Mouse (Mus musculus) CH12.LX (cell line): ENCODE measurements around the gene Swt1. TPM values are rescaled to one million over a fixed set of nuclear protein-coding genes. Genes with fewer than 3 reads are reported as not detected.
A peak's percentile ranks its signal among the peaks of the same experiment; 100 is the strongest.

Source experiments
- DNase-seq: peaks from one replicate; pipeline ENCODE4 v3.0.0-alpha.2; 2013; ENCODE audit errors: extremely low read depth
- H3K27ac ChIP-seq: 2 replicates; pipeline ENCODE4 v1.5.1; 2012; ENCODE audit warnings: low read depth, mild to moderate bottlenecking, control low read depth, moderate library complexity; ENCODE audit not compliant: insufficient read depth
- H3K27me3 ChIP-seq: replicated peaks from 2 replicates; pipeline ENCODE3; 2012; ENCODE audit warnings: inconsistent platforms
- H3K36me3 ChIP-seq, 2 experiments: replicated peaks in 1 of 2; 2 replicates each; pipeline versions ENCODE3 to v1.6.1; 2012; ENCODE audit warnings: inconsistent platforms in 1 of 2, low read length in 1 of 2, mild to moderate bottlenecking in 1 of 2, mixed read lengths in 1 of 2, moderate library complexity in 1 of 2; ENCODE audit not compliant: control insufficient read depth in 1 of 2, insufficient read depth in 1 of 2
- H3K4me1 ChIP-seq, 2 experiments: 2 replicates each; pipeline ENCODE4 v1.6.1; 2012; ENCODE audit warnings: inconsistent platforms in 1 of 2, moderate library complexity in 1 of 2; ENCODE audit not compliant: insufficient read depth in 2 of 2, control insufficient read depth in 1 of 2
- H3K4me2 ChIP-seq: 2 replicates; pipeline ENCODE4 v1.6.1; 2012; ENCODE audit warnings: low read depth, mild to moderate bottlenecking, control low read depth; ENCODE audit not compliant: poor library complexity, insufficient read depth, severe bottlenecking
- H3K4me3 ChIP-seq, 3 experiments: fragments of 150-350 bp in 1 of 3; sonication (generic) in 1 of 3; replicated peaks in 1 of 3; 2 replicates each; pipeline versions ENCODE3 to v1.5.1; 2011 to 2012; ENCODE audit warnings: low read depth in 2 of 3, low read length in 2 of 3, mild to moderate bottlenecking in 2 of 3, moderate library complexity in 2 of 3, control low read depth in 1 of 3, improper control_type of control experiment in 1 of 3, inconsistent platforms in 1 of 3, mixed read lengths in 1 of 3; ENCODE audit not compliant: poor library complexity in 1 of 3
- H3K79me2 ChIP-seq: replicated peaks from 2 replicates; pipeline ENCODE4 v1.6.1; 2012; ENCODE audit warnings: mild to moderate bottlenecking, moderate library complexity; ENCODE audit not compliant: control insufficient read depth, poor library complexity, insufficient read depth, severe bottlenecking; ENCODE audit errors: extremely low read depth
- H3K9ac ChIP-seq: 2 replicates; pipeline ENCODE4 v1.6.1; 2012; ENCODE audit warnings: low read depth, mild to moderate bottlenecking, control low read depth, moderate library complexity; ENCODE audit not compliant: insufficient read depth
- H3K9me3 ChIP-seq: replicated peaks from 2 replicates; pipeline ENCODE3; 2012; ENCODE audit warnings: low read length, inconsistent platforms, mixed read lengths
- BHLHE40 ChIP-seq: IDR thresholded peaks from 2 replicates; pipeline ENCODE4 v1.6.1; 2011; ENCODE audit warnings: mild to moderate bottlenecking, low read depth, low read length, improper control_type of control experiment
- CHD1 ChIP-seq: IDR thresholded peaks from 2 replicates; pipeline ENCODE4 v1.6.1; 2012; ENCODE audit warnings: low read depth, low read length, improper control_type of control experiment, inconsistent platforms
- CHD2 ChIP-seq: IDR thresholded peaks from 2 replicates; pipeline ENCODE4 v1.6.1; 2011; ENCODE audit warnings: low read length, improper control_type of control experiment
- E2F4 ChIP-seq: IDR thresholded peaks from 2 replicates; pipeline ENCODE4 v1.6.1; 2011; ENCODE audit warnings: low read depth, low read length, improper control_type of control experiment; ENCODE audit not compliant: insufficient replicate concordance
- ETS1 ChIP-seq: conservative IDR thresholded peaks from 2 replicates; pipeline ENCODE4 v1.6.1; 2012; ENCODE audit warnings: low read depth, mild to moderate bottlenecking, inconsistent platforms, low read length, improper control_type of control experiment, moderate library complexity
- GABPA ChIP-seq: IDR thresholded peaks from 2 replicates; pipeline ENCODE4 v1.6.1; 2012; ENCODE audit warnings: low read depth, low read length, improper control_type of control experiment, inconsistent platforms; ENCODE audit not compliant: insufficient replicate concordance
- IRF4 ChIP-seq: IDR thresholded peaks from 2 replicates; pipeline ENCODE4 v1.6.1; 2014; ENCODE audit warnings: low read depth, mild to moderate bottlenecking, inconsistent platforms, low read length, improper control_type of control experiment
- JUN ChIP-seq: IDR thresholded peaks from 2 replicates; pipeline ENCODE4 v1.6.1; 2011; ENCODE audit warnings: low read depth, mild to moderate bottlenecking, low read length, improper control_type of control experiment, moderate library complexity; ENCODE audit not compliant: insufficient read depth
- JUND ChIP-seq: conservative IDR thresholded peaks from 2 replicates; pipeline ENCODE4 v1.6.1; 2011; ENCODE audit warnings: low read depth, low read length, improper control_type of control experiment
- KAT2A ChIP-seq: IDR thresholded peaks from 2 replicates; pipeline ENCODE4 v1.6.1; 2012; ENCODE audit warnings: low read length, improper control_type of control experiment, inconsistent platforms; ENCODE audit not compliant: insufficient replicate concordance
- MAFK ChIP-seq: IDR thresholded peaks from 2 replicates; pipeline ENCODE4 v1.6.1; 2011; ENCODE audit warnings: low read length, improper control_type of control experiment; ENCODE audit not compliant: insufficient replicate concordance
- MAX ChIP-seq: IDR thresholded peaks from 2 replicates; pipeline ENCODE4 v1.6.1; 2011; ENCODE audit warnings: low read length, improper control_type of control experiment
- NELFE ChIP-seq: IDR thresholded peaks from 2 replicates; pipeline ENCODE4 v1.6.1; 2011; ENCODE audit warnings: low read depth, low read length, improper control_type of control experiment
- NRF1 ChIP-seq: IDR thresholded peaks from 2 replicates; pipeline ENCODE4 v1.6.1; 2014; ENCODE audit warnings: low read depth, mild to moderate bottlenecking, inconsistent platforms, low read length, improper control_type of control experiment, moderate library complexity
- PAX5 ChIP-seq: IDR thresholded peaks from 2 replicates; pipeline ENCODE4 v1.6.1; 2012; ENCODE audit warnings: low read length, inconsistent platforms, mixed read lengths
- POLR2AphosphoS2 ChIP-seq: IDR thresholded peaks from 2 replicates; pipeline ENCODE4 v1.6.1; 2011; ENCODE audit warnings: low read depth, low read length, improper control_type of control experiment
- RAD21 ChIP-seq: IDR thresholded peaks from 2 replicates; pipeline ENCODE4 v1.6.1; 2011; ENCODE audit warnings: low read depth, mild to moderate bottlenecking, low read length, improper control_type of control experiment, moderate library complexity
- SIN3A ChIP-seq: IDR thresholded peaks from 2 replicates; pipeline ENCODE4 v1.6.1; 2012; ENCODE audit warnings: low read length, improper control_type of control experiment, inconsistent platforms
- SMC3 ChIP-seq: IDR thresholded peaks from 2 replicates; pipeline ENCODE4 v1.6.1; 2011; ENCODE audit warnings: low read depth, low read length, improper control_type of control experiment
- TBP ChIP-seq: conservative IDR thresholded peaks from 2 replicates; pipeline ENCODE4 v1.6.1; 2011; ENCODE audit warnings: low read depth, low read length, improper control_type of control experiment
- TCF12 ChIP-seq: IDR thresholded peaks from 2 replicates; pipeline ENCODE4 v1.6.1; 2014; ENCODE audit warnings: low read depth, mild to moderate bottlenecking, inconsistent platforms, low read length, improper control_type of control experiment
- UBTF ChIP-seq: IDR thresholded peaks from 2 replicates; pipeline ENCODE4 v1.6.1; 2012; ENCODE audit warnings: low read depth, mild to moderate bottlenecking, inconsistent platforms, low read length, improper control_type of control experiment, moderate library complexity
- USF1 ChIP-seq: IDR thresholded peaks from 2 replicates; pipeline ENCODE4 v1.6.1; 2014; ENCODE audit warnings: low read depth, mild to moderate bottlenecking, inconsistent platforms, low read length, improper control_type of control experiment
- USF2 ChIP-seq: conservative IDR thresholded peaks from 2 replicates; pipeline ENCODE4 v1.6.1; 2011; ENCODE audit warnings: low read depth, low read length, improper control_type of control experiment
- ZC3H11A ChIP-seq: IDR thresholded peaks from 2 replicates; pipeline ENCODE4 v1.6.1; 2012; ENCODE audit warnings: low read depth, mild to moderate bottlenecking, inconsistent platforms, low read length, improper control_type of control experiment
- ZKSCAN1 ChIP-seq: IDR thresholded peaks from 2 replicates; pipeline ENCODE4 v1.6.1; 2012; ENCODE audit warnings: low read depth, inconsistent platforms, low read length, improper control_type of control experiment, borderline replicate concordance
- ZNF384 ChIP-seq: IDR thresholded peaks from 2 replicates; pipeline ENCODE4 v1.6.1; 2012; ENCODE audit warnings: low read depth, low read length, improper control_type of control experiment, inconsistent platforms
- dilution Hi-C: fragments of 300-500 bp; cut with MboI; formaldehyde crosslinking; loops from 2 replicates; pipeline ENCODE4 v1.14.3; 2020; ENCODE audit warnings: low sequenced_read_pairs; ENCODE audit not compliant: extremely low pct_unique_long_range_greater_than_20kb, extremely low pct_ligation_motif_present
- in situ Hi-C: fragments of 300-500 bp; cut with MboI; formaldehyde crosslinking; loops from 3 replicates; pipeline ENCODE4 v1.14.3; 2019; ENCODE audit warnings: low sequenced_read_pairs, low pct_ligation_motif_present, low pct_unique_long_range_greater_than_20kb, mixed read lengths
- polyA plus RNA-seq: library from polyadenylated mRNA; unstranded; fragments of >175 nt; gene quantifications from 2 replicates; pipeline ENCODE4 v1.2.1, GENCODE M21; 2012; ENCODE audit warnings: low read depth; ENCODE audit not compliant: insufficient read length
- total RNA-seq, 2 experiments: library from RNA; depleted of rRNA; stranded (reverse); fragments of 300-350 nt in 1 of 2; fragments of >200 nt in 1 of 2; gene quantifications; 2 replicates each; pipeline ENCODE4 v1.2.3; 2012 to 2014

Swt1 gene
- total and polyA plus RNA-seq, 3 experiments: 8.0 to 19.6 (median 14.8) TPM

DNA sequence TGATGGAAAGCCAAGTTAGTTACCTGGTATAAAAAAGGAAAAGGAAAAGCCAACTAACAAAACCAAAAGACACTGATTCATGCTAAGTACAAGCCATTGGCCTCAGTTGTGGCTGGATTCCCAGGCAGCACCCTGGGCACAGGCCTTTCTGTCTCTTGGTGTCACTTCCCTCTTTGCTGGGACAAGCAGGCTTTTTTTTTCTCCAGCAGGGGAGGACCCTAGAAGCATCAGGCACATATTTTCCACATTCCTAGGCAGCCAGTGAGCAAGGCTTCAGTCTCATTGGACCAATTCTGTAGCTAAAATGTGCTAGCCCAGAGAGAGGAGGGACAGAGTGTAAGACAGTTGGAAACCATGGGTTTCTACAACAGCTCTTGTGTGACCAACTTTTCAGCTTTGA lies 90.0 kb downstream of the Swt1 start (continued):
- TF ChIP-seq GABPA (no peak), KAT2A (no peak), ZKSCAN1 (no peak), RAD21 (no peak), TCF12 (no peak), MAFK (no peak), POLR2AphosphoS2 (no peak), CHD2 (no peak), CHD1 (no peak), SIN3A (no peak), SMC3 (no peak), IRF4 (peak; percentile 62; the same call in 1 of the 2 replicates), TBP (no peak)

DNA sequence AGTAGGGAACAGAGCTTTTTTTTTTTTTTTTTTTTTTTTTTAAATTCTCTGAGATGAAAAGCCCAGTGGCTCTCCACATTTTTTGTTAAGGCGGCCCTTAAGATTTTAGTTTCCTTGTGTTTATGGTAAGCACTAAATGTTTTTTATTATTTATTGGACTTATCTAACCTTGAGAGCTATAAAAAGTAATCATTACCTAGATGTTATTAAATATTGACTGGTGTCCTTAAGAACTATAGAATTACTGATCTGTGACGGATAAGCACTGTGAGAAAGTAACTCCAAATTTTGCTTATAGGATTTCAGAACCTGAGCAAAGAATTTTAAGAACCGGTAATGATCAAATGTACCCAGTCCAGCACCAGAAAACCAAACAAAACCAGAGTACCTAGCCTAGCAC lies 95.4 kb downstream of the Swt1 start:
- dilution Hi-C loops: no loop called here
- no peak overlapping the region for H3K9ac ChIP-seq
- H3K4me1 ChIP-seq: peaks cover 0 to 15% of the 10 kb centered on the region in 2 experiments; a peak in 1 of 4 replicates
- H3K4me3 ChIP-seq: no peak overlapping the region
- H3K27ac ChIP-seq: no peak overlapping the region
- no peaks in the 10 kb centered on the region for H3K9me3 ChIP-seq
- H3K4me2 ChIP-seq: no peak overlapping the region
- DNase-seq: no peak
- H3K36me3 ChIP-seq: no peaks in the 10 kb centered on the region
- TF ChIP-seq NRF1 (no peak), JUND (no peak), ZC3H11A (no peak), UBTF (no peak)
- in situ Hi-C loops: no loop called here
- H3K79me2 ChIP-seq: no peaks in the 10 kb centered on the region
- H3K27me3 ChIP-seq: no peaks in the 10 kb centered on the region

DNA sequence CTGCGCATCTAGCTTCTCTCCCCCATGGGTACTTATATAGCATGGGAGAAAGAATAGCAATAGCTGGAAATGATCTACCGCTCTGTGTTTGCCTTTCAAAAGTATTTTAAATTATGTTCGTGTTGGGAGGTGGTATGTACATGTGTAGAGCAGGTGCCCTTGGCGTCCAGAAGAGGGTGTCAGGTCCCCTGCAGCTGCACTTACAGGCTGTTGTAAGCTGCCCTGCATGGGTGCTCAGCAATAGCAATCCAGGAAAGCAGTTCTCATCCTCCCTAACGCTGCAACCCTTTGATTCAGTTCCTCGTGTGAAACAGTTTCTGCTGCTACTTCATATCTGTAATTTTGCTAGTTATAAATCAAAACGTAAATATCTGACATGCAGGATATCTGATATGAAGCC lies 98.7 kb downstream of the Swt1 start:
- in situ Hi-C loops (no loop called here), dilution Hi-C loops (no loop called here)
- no peaks in the 10 kb centered on the region for H3K9me3 ChIP-seq
- H3K9ac ChIP-seq: no peak overlapping the region
- H3K27me3 ChIP-seq: no peaks in the 10 kb centered on the region
- no peaks in the 10 kb centered on the region for H3K79me2 ChIP-seq
- no peak overlapping the region for H3K27ac ChIP-seq
- no peak overlapping the region for H3K4me2 ChIP-seq
- H3K4me1 ChIP-seq: peaks cover 0 to 21% of the 10 kb centered on the region in 2 experiments; a peak in 1 of 4 replicates
- DNase-seq: no peak
- no peak for TF ChIP-seq ZKSCAN1
- no peak for TF ChIP-seq CHD2
- no peak for TF ChIP-seq BHLHE40
- no peak for TF ChIP-seq RAD21
- TF ChIP-seq CHD1: no peak
- TF ChIP-seq JUN: no peak
- no peak for TF ChIP-seq USF2
- no peak for TF ChIP-seq NELFE
- TF ChIP-seq PAX5: no peak
- TF ChIP-seq TCF12: no peak
- no peak for TF ChIP-seq ZNF384
- no peak for TF ChIP-seq IRF4
- TF ChIP-seq USF1: no peak
- TF ChIP-seq SIN3A: no peak
- no peak for TF ChIP-seq MAX
- no peak for TF ChIP-seq ETS1
- TF ChIP-seq E2F4: no peak
- no peak for TF ChIP-seq TBP
- no peak for TF ChIP-seq UBTF
- H3K36me3 ChIP-seq: no peaks in the 10 kb centered on the region
- no peak overlapping the region for H3K4me3 ChIP-seq
